Mouse (Mus musculus): ENCODE results near the gene Gimap1.

The Gimap1 gene

GRCm38 (mm10) chr6:48723468-48723867 is 15.4 kb upstream of the Gimap1 start:
- DNase-seq (ENCODE audit: low read depth, low spot score), result no peak
- H3K27me3 ChIP-seq (ENCODE audit: control insufficient read depth, insufficient read depth, low read length, poor library complexity, severe bottlenecking), result no peaks in the 10 kb centered on the region
- peaks cover 2% of the 10 kb centered on the region for H3K36me3 ChIP-seq (ENCODE audit: control insufficient read depth, insufficient read depth, low read length, poor library complexity, severe bottlenecking)

- peak; percentile 83 for DNase-seq (ENCODE audit: low read depth, low spot score)
- H3K27me3 ChIP-seq (ENCODE audit: control insufficient read depth, insufficient read depth, low read length, poor library complexity, severe bottlenecking), result no peaks in the 10 kb centered on the region
Measured at GRCm38 (mm10) chr6:48725476-48725875, 13.4 kb upstream of the Gimap1 start.

DNA sequence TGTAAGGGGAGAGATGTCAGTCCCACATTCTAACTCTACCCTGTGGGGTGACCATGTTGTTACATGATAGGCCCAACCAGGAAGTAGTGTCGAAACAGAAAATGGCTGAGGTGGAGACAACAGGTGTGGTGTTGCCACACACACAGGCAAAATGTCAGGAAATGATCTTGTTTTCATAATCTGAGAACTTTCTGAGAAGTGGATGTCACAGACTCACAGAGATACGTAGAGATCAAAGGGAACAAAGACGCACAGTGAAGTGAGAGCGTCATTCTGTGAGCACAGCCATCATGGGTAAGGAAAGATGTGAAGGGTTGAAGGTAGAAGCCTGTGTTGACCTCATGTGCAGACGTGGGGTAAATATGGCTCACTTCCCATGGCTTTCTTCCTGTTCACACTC is 11.1 kb upstream of the Gimap1 start:
- Histone ChIP-seq H3K36me3 (ENCODE audit: control insufficient read depth, insufficient read depth, low read length, poor library complexity, severe bottlenecking) (peaks cover 2% of the 10 kb centered on the region), H3K27me3 (ENCODE audit: control insufficient read depth, insufficient read depth, low read length, poor library complexity, severe bottlenecking) (no peaks in the 10 kb centered on the region)
- no peak for DNase-seq (ENCODE audit: low read depth, low spot score)

More at GRCm38 (mm10) chr6:48725476-48725875, 13.4 kb upstream of the Gimap1 start:
- peaks cover 2% of the 10 kb centered on the region for H3K36me3 ChIP-seq (ENCODE audit: control insufficient read depth, insufficient read depth, low read length, poor library complexity, severe bottlenecking)

DNA sequence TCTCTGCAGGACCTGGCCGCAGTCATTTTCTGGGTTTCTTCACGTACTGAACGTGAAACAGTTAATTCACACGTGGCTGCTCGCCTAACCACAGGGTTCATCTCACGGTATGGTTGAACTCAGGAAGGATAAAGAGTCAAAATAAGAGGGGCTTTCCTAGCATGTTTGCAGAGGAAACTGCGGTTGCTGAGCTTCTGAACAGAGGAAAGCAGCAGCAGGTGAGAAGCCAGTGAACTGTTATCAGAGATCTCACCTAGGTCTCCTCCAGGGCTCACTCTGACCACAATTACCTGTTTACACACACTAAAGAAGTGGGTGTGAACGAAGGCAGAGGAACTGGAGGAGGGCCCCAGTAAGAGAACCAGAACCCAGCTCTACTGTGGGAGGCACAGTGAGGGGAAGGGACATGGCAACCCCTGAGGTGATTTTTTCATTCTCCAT is 6.0 kb upstream of the Gimap1 start:
- Histone ChIP-seq H3K27me3 (ENCODE audit: control insufficient read depth, insufficient read depth, low read length, poor library complexity, severe bottlenecking) (no peaks in the 10 kb centered on the region), H3K36me3 (ENCODE audit: control insufficient read depth, insufficient read depth, low read length, poor library complexity, severe bottlenecking) (peaks cover 2% of the 10 kb centered on the region)
- DNase-seq (ENCODE audit: low read depth, low spot score), result peak; percentile 93

- DNase-seq (ENCODE audit: low read depth, low spot score), result no peak
- Histone ChIP-seq H3K36me3 (ENCODE audit: control insufficient read depth, insufficient read depth, low read length, poor library complexity, severe bottlenecking) (peaks cover 2% of the 10 kb centered on the region), H3K27me3 (ENCODE audit: control insufficient read depth, insufficient read depth, low read length, poor library complexity, severe bottlenecking) (no peaks in the 10 kb centered on the region)
Measured at GRCm38 (mm10) chr6:48733660-48734059, 5.2 kb upstream of the Gimap1 start.

DNA sequence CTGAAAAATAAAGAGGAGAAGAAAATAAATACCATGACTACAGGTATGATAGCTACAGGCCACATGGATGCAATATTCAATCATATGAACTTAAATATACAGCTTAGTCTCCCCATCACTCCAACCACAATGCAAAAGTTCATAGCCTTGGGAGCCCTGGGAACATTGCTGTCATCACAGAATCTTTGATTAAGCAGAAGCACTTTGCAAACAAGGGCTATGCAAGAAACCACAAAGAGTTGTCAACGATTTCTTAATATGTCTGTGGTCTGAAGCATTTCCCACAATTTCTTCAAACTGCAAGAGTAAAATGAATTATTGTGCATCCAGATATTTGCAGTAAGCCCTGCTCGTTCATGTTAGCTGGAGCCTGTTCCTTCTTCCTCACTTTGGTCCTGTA is 1.8 kb upstream of the Gimap1 start:
- DNase-seq (ENCODE audit: low read depth, low spot score), result no peak
- Histone ChIP-seq H3K27me3 (ENCODE audit: control insufficient read depth, insufficient read depth, low read length, poor library complexity, severe bottlenecking) (no peaks in the 10 kb centered on the region), H3K36me3 (ENCODE audit: control insufficient read depth, insufficient read depth, low read length, poor library complexity, severe bottlenecking) (peaks cover 7% of the 10 kb centered on the region)

DNA sequence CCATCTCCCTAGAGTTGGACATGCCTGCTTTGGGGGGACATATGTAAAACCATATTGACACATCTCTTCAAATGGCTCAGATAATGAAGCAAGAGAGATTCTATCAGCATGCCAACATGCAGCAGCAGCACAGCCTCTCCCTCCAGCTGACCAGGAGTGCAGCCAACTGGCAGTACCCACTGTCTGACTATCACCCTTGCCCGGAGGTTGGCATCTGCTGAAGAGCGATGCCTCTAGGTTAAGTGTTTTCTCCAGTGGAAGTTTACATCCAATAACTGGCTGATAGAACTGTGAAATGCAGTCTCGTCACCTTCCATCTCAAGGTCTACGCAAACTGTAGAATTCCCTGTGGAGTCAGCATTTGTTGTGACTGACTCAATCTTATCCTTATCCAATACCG is 1.2 kb upstream of the Gimap1 start:
- no peak for DNase-seq (ENCODE audit: low read depth, low spot score)
- Histone ChIP-seq H3K27me3 (ENCODE audit: control insufficient read depth, insufficient read depth, low read length, poor library complexity, severe bottlenecking) (no peaks in the 10 kb centered on the region), H3K36me3 (ENCODE audit: control insufficient read depth, insufficient read depth, low read length, poor library complexity, severe bottlenecking) (peaks cover 13% of the 10 kb centered on the region)

- Histone ChIP-seq H3K36me3 (ENCODE audit: control insufficient read depth, insufficient read depth, low read length, poor library complexity, severe bottlenecking) (peaks cover 17% of the 10 kb centered on the region), H3K27me3 (ENCODE audit: control insufficient read depth, insufficient read depth, low read length, poor library complexity, severe bottlenecking) (no peaks in the 10 kb centered on the region)
- no peak for DNase-seq (ENCODE audit: low read depth, low spot score)
Measured at GRCm38 (mm10) chr6:48739780-48740055, 864 bp downstream of the Gimap1 start.

DNA sequence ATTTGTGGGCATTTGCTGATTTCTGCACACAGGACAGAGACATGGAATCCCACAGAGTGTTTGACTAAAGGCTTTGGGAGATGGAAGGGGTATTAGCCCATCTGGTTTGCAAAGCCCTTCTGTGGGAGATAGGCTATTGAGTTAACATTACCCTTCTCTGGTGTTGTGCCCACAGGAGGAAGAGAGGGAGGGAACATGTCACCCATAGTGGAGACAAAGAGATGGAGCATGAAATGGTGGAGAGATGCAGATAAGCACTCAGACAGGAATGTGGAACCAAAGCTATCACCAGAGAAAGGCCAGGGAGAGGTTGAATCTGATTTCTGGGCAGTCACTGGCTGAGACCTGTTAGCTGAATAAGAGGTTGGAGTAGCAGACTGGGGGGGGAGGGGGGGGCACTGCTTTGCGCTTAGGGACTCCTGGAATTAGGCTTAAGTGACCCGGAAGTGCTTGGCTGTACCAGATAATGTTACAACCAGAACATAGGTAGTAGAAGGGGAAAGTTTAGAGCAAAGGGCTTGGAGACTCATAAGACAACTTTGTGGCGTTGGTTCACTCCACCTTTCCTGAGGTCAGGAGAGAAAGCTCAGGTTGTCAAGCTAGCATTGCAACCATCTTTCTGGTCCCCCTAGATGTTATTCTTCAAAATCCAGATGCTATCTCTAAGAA is 1.8 kb downstream of the Gimap1 start:
- DNase-seq (ENCODE audit: low read depth, low spot score), result no peak
- Histone ChIP-seq H3K36me3 (ENCODE audit: control insufficient read depth, insufficient read depth, low read length, poor library complexity, severe bottlenecking) (peaks cover 17% of the 10 kb centered on the region), H3K27me3 (ENCODE audit: control insufficient read depth, insufficient read depth, low read length, poor library complexity, severe bottlenecking) (no peaks in the 10 kb centered on the region)

DNA sequence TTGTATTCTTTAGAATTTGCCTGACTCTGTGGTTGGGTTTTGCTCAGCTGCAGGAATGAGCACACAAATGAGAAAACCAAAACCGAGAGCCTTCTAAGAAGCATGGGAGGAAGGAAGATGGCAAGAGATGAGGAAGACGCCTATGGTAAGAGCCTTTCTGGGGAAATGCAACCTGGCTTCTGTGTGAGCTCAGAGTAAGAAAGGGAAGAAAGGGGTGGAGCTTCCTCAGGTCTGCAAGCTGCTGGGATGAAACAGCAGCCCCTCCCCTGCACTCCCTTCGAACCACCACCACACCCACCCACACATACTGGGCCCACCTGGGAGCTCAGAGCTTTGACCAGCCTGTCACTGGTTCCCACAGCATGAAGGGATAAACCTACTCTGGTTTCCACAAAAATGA is 2.4 kb downstream of the Gimap1 start:
- DNase-seq (ENCODE audit: low read depth, low spot score), result no peak
- H3K27me3 ChIP-seq (ENCODE audit: control insufficient read depth, insufficient read depth, low read length, poor library complexity, severe bottlenecking), result no peaks in the 10 kb centered on the region
- H3K36me3 ChIP-seq (ENCODE audit: control insufficient read depth, insufficient read depth, low read length, poor library complexity, severe bottlenecking), result peaks cover 15% of the 10 kb centered on the region

DNA sequence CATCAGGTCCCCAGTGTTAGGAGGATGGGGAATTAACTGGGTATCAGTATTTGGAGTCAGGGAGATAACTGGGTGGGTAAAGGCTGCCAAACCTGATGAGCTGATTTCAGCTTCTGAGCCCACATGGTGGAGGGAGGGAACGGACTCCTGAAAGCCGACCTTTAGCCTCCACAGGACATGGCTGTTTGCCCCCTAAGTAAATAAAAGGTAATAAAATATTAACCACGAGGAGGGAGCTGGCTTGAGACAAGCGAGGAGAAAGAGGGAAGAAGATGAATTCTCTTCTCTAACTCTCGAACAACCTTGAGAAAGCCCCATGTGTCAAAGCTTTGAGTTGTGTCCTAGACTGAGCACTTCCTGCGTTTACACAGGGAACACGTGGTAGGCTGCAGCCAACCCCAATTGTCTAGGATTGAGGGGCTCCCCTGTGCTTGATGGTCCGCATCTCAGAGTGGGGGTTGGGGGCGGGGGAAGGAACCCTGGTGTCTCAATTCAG is 2.9 kb downstream of the Gimap1 start:
- no peak for DNase-seq (ENCODE audit: low read depth, low spot score)
- Histone ChIP-seq H3K36me3 (ENCODE audit: control insufficient read depth, insufficient read depth, low read length, poor library complexity, severe bottlenecking) (peaks cover 15% of the 10 kb centered on the region), H3K27me3 (ENCODE audit: control insufficient read depth, insufficient read depth, low read length, poor library complexity, severe bottlenecking) (no peaks in the 10 kb centered on the region)

GRCm38 (mm10) chr6:48742422-48743351 is 3.8 kb downstream of the Gimap1 start:
- Histone ChIP-seq H3K36me3 (ENCODE audit: control insufficient read depth, insufficient read depth, low read length, poor library complexity, severe bottlenecking) (peaks cover 15% of the 10 kb centered on the region), H3K27me3 (ENCODE audit: control insufficient read depth, insufficient read depth, low read length, poor library complexity, severe bottlenecking) (no peaks in the 10 kb centered on the region)
- DNase-seq (ENCODE audit: low read depth, low spot score), result no peak

GRCm38 (mm10) chr6:48745490-48745889 is 6.6 kb downstream of the Gimap1 start:
- no peak for DNase-seq (ENCODE audit: low read depth, low spot score)
- Histone ChIP-seq H3K27me3 (ENCODE audit: control insufficient read depth, insufficient read depth, low read length, poor library complexity, severe bottlenecking) (no peaks in the 10 kb centered on the region), H3K36me3 (ENCODE audit: control insufficient read depth, insufficient read depth, low read length, poor library complexity, severe bottlenecking) (peaks cover 17% of the 10 kb centered on the region)

- DNase-seq (ENCODE audit: low read depth, low spot score), result peak; percentile 87
- H3K27me3 ChIP-seq (ENCODE audit: control insufficient read depth, insufficient read depth, low read length, poor library complexity, severe bottlenecking), result no peaks in the 10 kb centered on the region
- H3K36me3 ChIP-seq (ENCODE audit: control insufficient read depth, insufficient read depth, low read length, poor library complexity, severe bottlenecking), result peaks cover 19% of the 10 kb centered on the region
Measured at GRCm38 (mm10) chr6:48745959-48746889, 7.4 kb downstream of the Gimap1 start, which contains the start of gene Gimap5. Gene Gimap5 (plus strand): TSS chr6:48746197.
